Mouse (Mus musculus): ENCODE results near the gene Aldh16a1.

DNA sequence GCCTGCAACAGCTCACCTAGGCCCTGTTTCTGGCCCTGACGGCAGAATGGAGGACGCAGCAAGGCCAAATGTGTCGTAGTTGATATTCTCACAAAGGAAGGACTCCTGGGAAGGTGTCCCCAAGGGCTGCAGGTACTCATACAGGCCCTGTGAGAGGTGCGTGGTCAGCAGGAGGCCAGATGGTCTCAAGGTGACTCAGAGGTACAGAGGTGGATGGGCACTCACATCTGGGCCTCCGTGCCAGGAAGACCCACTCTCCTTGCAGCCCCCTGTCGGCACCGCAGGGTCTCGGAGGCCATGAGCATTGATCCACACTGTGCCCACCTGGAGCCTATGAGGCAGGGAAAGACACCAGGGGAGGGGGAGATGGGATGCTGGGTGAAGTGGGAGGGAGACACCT, 8.9 kb downstream of the Aldh16a1 start:
- no peak for TF ChIP-seq CTCF (conservative IDR thresholded peaks at IDR 0.05; ENCODE audit: low read length)
- no peak for TF ChIP-seq POU5F1 (IDR thresholded peaks at IDR 0.05; ENCODE audit: borderline replicate concordance, low read length)
- TF ChIP-seq NANOG (IDR thresholded peaks at IDR 0.05; ENCODE audit: borderline replicate concordance, low read length) = no peak

All from E14TG2a.4 (cell line).